Mouse (Mus musculus): Measurements from ENCODE around the gene BC067074.

The BC067074 gene

GRCm38 (mm10) chr13:113321972-113322371 lies 29.0 kb downstream of the BC067074 start:
- peak; percentile 84 for DNase-seq (ENCODE audit: low read depth, low spot score)

- DNase-seq (ENCODE audit: low read depth, low spot score): no peak
These were observed 31.3 kb downstream of the BC067074 start for GRCm38 (mm10) chr13:113324241-113324640.

- no peak for DNase-seq (ENCODE audit: low read depth, low spot score)
These were observed 32.7 kb downstream of the BC067074 start for GRCm38 (mm10) chr13:113325678-113326077.

- DNase-seq (ENCODE audit: low read depth, low spot score): no peak
These were observed 39.3 kb downstream of the BC067074 start for GRCm38 (mm10) chr13:113332256-113332655.

- no peak for DNase-seq (ENCODE audit: low read depth, low spot score)
These were observed 40.4 kb downstream of the BC067074 start for GRCm38 (mm10) chr13:113333374-113333773.

DNA sequence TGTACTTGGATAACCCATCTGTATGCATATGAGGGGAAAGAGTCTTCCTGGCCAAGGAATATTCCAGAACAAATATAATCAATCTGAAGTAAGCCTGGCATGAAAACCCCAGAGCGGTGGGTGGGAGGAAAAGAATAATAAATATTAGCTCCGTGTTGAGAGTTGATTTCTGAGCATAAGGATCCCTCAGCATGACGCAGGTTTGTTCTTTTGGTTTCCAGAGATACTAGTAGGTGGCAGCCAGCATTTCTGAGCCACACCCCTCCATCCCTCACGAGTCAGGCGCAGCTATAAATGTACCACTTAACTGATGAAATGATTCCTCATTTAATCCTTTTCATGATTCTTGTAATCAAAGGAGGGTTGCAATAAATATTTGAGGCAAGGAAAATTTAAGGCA lies 41.0 kb downstream of the BC067074 start:
- DNase-seq (ENCODE audit: low read depth, low spot score): no peak

DNA sequence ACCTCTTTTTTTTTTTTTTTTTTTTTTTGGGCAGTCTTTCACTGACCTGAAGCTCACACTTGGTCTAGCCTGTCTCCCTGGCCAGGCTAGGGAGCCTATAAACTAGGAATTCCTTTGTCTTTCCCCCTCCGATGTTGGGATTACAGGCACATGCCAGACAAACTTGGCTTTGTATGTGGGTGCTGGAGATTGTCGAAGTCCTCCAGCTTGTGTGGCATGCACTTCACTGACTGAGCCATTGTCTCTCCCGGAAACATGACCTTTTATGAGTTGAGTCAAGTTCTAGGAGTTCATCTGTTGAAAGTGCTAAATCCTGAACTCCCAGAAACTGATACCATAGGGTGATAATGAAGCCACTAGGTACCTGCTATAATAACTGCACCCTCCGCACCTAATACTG lies 41.8 kb downstream of the BC067074 start:
- no peak for DNase-seq (ENCODE audit: low read depth, low spot score)

DNA sequence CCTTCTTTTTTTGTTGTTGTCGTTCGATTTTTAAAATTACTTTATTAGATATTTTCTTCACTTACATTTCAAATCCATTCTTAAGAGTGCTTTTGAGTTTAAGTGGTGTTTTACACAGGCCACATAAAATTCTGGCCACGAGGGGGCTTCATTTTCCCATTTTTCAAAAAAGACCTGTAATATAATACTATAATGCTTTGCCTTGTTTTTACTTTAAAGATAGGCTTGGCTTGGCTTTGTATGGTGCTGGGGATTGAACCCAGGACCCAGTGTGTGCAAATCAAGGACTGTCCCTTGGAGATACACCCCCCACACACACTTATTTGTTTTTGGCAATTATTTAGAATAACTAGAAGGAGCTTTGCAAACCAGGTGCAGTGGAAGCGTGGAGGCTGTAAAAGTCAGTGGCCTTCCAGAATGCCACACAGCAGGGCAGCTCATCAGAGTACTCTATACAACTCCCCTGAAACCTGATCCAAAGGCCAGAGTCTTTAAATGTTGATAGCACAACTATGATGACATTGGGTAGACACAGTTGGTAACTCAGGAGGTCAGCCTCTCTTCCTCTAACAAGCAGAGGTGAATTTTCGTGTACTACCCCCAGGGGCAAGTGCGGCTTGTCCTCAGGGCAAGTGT lies 44.4 kb downstream of the BC067074 start:
- peak; percentile 10 for DNase-seq (ENCODE audit: low read depth, low spot score)

- DNase-seq (ENCODE audit: low read depth, low spot score): no peak
These were observed 47.7 kb downstream of the BC067074 start for GRCm38 (mm10) chr13:113340644-113341043.

DNA sequence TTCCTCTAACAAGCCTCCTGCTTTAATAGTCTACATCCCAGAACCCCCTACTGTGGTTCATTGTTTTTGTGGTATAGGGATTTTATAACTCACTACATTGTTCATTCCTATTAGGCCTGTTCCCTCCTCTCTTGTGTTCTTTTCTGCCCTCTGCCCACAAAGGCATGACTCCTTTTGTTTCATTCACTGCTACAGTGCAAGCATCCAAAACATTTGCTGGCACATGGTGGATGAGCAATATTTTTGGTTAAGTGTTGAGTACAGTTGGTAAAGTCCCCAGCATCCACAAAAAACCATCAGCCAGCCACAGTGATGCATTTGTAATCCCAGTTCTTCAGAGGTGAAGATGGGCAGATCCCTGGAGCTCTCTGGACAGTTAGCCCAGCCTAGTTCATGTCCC lies 48.2 kb downstream of the BC067074 start:
- no peak for DNase-seq (ENCODE audit: low read depth, low spot score)

DNA sequence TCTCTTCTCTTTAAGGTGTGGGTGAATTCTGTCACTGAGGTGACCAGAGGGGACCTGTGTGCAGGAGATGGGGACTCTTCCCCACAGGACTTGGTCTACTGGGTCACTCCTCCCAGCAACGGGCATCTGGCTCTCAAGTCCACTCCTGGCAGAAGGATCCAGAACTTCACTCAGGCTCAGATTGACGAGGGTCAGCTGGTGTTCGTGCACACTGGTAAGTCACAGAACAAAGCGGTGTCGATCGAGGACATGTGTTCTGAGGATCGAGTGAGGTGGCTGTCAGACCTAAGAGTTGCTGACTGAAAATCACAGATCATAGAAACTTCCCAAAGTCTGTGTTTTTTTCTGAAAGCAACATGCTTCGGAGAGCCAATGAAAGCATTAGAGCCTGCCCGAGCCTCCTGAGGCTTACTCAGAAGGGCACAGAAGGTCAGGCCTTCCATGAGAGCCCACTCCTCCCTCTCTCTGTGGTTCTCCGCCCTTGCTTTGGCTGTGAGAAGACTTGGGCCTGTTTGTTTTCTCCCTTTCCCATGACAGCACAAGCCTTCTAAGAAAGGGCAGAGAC lies 49.5 kb downstream of the BC067074 start:
- DNase-seq (ENCODE audit: low read depth, low spot score): no peak

DNA sequence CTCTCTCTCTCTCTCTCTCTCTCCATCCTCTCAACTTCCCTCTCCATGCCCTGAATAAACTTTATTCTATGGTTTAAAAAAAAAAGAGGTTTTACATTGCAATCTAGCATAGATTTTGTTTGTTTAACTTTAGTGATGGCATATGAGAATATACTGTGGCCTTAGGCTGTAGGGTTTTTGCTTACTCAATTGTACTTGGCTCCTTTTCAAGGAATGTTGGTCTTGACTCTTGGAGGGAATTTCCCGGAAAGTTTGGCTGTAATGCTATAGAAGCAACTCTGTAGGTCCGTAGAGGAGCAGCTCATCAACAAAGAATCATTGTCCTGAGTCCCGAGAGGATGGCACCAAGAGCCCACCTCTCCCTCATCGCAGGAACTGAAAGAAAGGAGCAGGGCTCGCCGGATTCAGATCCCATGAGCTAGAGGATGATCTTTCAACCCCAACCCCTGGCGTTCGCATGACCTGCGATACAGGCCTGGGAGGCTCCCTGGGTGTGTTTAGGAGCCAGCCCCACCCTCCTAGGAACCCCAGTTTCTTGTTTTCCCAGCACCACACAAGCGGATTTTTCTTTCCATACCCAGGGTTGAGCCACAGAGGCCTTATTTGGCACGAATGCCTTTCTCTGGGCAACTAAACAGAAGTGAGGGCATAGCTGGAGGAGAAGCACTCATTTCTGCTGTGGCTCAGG lies 57.9 kb downstream of the BC067074 start:
- DNase-seq (ENCODE audit: low read depth, low spot score): no peak

DNA sequence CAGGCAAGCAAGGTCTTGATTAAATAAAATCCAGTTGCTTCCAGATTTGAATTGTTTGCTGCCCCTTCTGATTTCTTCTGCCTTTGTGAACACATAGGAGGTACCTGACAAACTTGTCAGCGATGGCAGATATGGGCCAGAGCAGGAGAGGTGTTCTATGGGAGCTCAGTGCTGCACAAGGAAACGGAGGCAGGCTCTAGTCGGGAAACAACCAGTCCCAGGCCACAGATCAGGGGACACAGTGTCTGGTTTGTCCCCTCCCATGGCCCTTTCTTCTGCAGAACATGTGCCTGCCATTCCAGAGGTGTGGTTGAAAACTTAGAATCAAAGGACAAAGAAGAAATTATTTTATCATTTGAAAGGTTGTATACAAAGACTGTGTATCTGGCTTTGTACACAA lies 60.6 kb downstream of the BC067074 start:
- DNase-seq (ENCODE audit: low read depth, low spot score): no peak

GRCm38 (mm10) chr13:113353955-113354354 lies 61.0 kb downstream of the BC067074 start:
- DNase-seq (ENCODE audit: low read depth, low spot score): no peak

GRCm38 (mm10) chr13:113355022-113355421 lies 62.1 kb downstream of the BC067074 start:
- DNase-seq (ENCODE audit: low read depth, low spot score): no peak

GRCm38 (mm10) chr13:113357438-113358144 lies 64.6 kb downstream of the BC067074 start:
- no peak for DNase-seq (ENCODE audit: low read depth, low spot score)

GRCm38 (mm10) chr13:113359676-113360075 lies 66.7 kb downstream of the BC067074 start:
- no peak for DNase-seq (ENCODE audit: low read depth, low spot score)

GRCm38 (mm10) chr13:113365976-113366375 lies 73.0 kb downstream of the BC067074 start:
- DNase-seq (ENCODE audit: low read depth, low spot score): no peak

GRCm38 (mm10) chr13:113368931-113369579 lies 76.1 kb downstream of the BC067074 start:
- DNase-seq (ENCODE audit: low read depth, low spot score): no peak

GRCm38 (mm10) chr13:113369622-113370021 lies 76.7 kb downstream of the BC067074 start:
- DNase-seq (ENCODE audit: low read depth, low spot score): no peak

DNA sequence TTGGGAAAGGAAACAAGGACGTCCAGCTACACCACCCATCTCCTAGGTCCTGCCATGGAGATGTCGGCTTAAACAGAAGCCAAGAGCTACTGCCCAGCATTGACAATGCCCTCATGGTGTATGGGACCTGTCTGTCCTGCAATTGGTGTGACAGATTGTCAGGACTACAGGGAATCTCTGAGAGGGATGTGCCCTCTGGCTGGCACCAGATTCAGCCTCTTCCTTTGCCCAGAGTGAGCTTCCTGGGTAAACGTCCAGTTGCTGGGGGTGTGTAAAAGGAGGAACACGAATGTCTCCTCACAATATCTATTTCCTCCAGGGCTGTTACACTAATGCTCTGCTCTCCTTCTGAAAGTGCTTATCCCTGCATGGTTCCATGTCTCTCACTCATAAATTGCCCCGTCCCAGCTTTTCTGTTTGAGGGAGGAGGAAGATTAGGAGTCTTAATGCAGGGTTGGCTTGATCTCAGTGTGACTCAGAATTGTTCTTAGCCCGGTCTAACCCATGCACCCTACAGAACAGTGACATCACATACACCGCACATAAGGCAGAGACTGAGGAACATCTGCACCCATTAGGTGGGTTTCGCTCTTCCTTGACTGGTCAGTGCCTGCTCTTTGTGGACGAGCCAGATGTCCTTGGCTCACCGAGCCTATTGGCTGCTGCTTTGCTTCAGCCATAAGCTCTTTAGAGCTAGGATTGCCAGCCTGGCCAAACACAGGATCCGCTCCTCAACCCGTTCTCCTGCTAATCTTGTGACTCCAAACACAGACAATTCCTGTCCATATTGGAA lies 80.5 kb downstream of the BC067074 start:
- no peak for DNase-seq (ENCODE audit: low read depth, low spot score)
